Mouse (Mus musculus): ENCODE data around the gene Ybx2. TPM values are rescaled to one million over a fixed set of nuclear protein-coding genes. Genes with fewer than 3 reads are reported as not detected.

Ybx2 gene
- 1.6 TPM for polyA plus RNA-seq (2015; fragmentation: Illumina TruSeq; extraction: RNeasy Lipid Tissue Mini Kit (QIAGEN cat#74804); ENCODE audit: insufficient read depth, low read depth, low replicate concordance)

GRCm38 (mm10) chr11:69935137-69935879 lies at the start of gene Ybx2:
Gene Ybx2 (plus strand): TSS chr11:69935796.

GRCm38 (mm10) chr11:69895291-69895690 lies 40.3 kb upstream of the Ybx2 start, which contains the start of gene Acap1:
Gene Acap1 (minus strand): TSS chr11:69895539.

GRCm38 (mm10) chr11:69900471-69901405 lies 34.9 kb upstream of the Ybx2 start, which contains the start of the genes 2810408A11Rik and Neurl4:
Gene 2810408A11Rik (minus strand): TSS chr11:69900987.
Gene Neurl4 (plus strand): TSS chr11:69901072.

GRCm38 (mm10) chr11:69913554-69914371 lies 21.8 kb upstream of the Ybx2 start, which contains the start of gene Gps2:
Gene Gps2 (plus strand): TSS chr11:69913888.

DNA sequence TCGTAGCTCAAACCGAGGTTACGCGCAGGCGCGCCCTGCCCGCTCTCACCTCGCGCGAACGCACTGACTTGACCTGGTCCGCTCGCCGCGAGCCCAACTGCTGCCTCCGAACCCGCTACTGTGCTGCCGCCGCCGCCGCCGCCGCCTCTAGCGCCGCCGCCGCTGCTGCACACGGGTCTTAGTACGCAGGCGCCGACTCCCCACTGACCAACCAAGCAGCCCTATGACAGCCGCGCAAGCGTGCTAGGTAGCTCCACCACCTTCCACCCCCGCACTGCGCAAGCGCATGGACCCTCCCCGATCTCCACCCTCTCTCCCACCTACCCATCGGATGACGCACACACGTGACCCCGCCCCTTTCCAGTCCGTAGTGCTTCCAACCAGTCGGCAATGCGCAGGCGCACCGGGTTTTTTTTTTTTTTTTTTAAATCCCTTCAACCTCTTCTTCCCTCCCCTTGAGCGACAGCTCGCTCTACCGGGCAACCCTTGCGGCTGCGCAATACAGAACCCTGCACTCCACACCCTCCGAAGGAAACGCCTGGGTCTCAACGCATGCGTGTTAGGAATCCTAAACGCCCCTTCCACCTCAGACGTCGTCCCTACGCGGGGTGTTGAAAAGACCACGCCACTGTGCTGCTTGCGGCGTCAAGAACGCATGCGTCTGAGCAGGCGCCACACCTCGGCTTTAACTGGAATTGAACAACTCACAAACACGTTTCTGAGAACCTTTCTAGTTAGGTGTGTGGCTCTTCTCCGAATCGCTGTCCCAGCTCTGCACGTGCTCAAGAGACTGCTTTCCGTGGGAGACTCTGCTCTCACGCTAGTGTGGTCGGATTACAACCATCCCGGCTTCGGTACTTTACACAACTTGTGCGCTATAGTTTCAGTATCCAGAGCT lies 14.2 kb upstream of the Ybx2 start, which contains the start of gene Eif5a:
TSS of gene Eif5a (minus strand) at position 845 of the 898 bp plus-strand sequence.

GRCm38 (mm10) chr11:69948066-69948762 lies 12.6 kb downstream of the Ybx2 start, which contains the start of gene Slc2a4:
Gene Slc2a4 (minus strand): TSS chr11:69948188.

GRCm38 (mm10) chr11:69964650-69965270 lies 29.2 kb downstream of the Ybx2 start, which contains the start of gene Cldn7:
Gene Cldn7 (plus strand): TSS chr11:69964779.

GRCm38 (mm10) chr11:69981141-69981762 lies 45.7 kb downstream of the Ybx2 start, which contains the start of gene Ctdnep1:
Gene Ctdnep1 (plus strand): TSS chr11:69981156.

GRCm38 (mm10) chr11:69982225-69982624 lies 46.6 kb downstream of the Ybx2 start, which contains the start of gene Elp5:
Gene Elp5 (minus strand): TSS chr11:69982517.

Other genes with a start within 250 kb of the Ybx2 start
- 12.1 TPM for gene Tnfsf12, start 239.9 kb upstream of the Ybx2 start, polyA plus RNA-seq (2015; fragmentation: Illumina TruSeq; extraction: RNeasy Lipid Tissue Mini Kit (QIAGEN cat#74804); ENCODE audit: insufficient read depth, low read depth, low replicate concordance)
- gene Tnfsfm13, start 239.7 kb upstream of the Ybx2 start, polyA plus RNA-seq (2015; fragmentation: Illumina TruSeq; extraction: RNeasy Lipid Tissue Mini Kit (QIAGEN cat#74804); ENCODE audit: insufficient read depth, low read depth, low replicate concordance), result 4.4 TPM
- 11.2 TPM for gene Polr2a, start 177.2 kb upstream of the Ybx2 start, polyA plus RNA-seq (2015; fragmentation: Illumina TruSeq; extraction: RNeasy Lipid Tissue Mini Kit (QIAGEN cat#74804); ENCODE audit: insufficient read depth, low read depth, low replicate concordance)
- gene Slc35g3, start 173.8 kb upstream of the Ybx2 start, polyA plus RNA-seq (2015; fragmentation: Illumina TruSeq; extraction: RNeasy Lipid Tissue Mini Kit (QIAGEN cat#74804); ENCODE audit: insufficient read depth, low read depth, low replicate concordance), result not detected
- gene Zbtb4, start 169.9 kb upstream of the Ybx2 start, polyA plus RNA-seq (2015; fragmentation: Illumina TruSeq; extraction: RNeasy Lipid Tissue Mini Kit (QIAGEN cat#74804); ENCODE audit: insufficient read depth, low read depth, low replicate concordance), result 7.3 TPM
- gene Chrnb1, start 139.9 kb upstream of the Ybx2 start, polyA plus RNA-seq (2015; fragmentation: Illumina TruSeq; extraction: RNeasy Lipid Tissue Mini Kit (QIAGEN cat#74804); ENCODE audit: insufficient read depth, low read depth, low replicate concordance), result 3.0 TPM
- gene Fgf11, start 133.9 kb upstream of the Ybx2 start, polyA plus RNA-seq (2015; fragmentation: Illumina TruSeq; extraction: RNeasy Lipid Tissue Mini Kit (QIAGEN cat#74804); ENCODE audit: insufficient read depth, low read depth, low replicate concordance), result 1.2 TPM
- 1.6 TPM for gene Tmem102, start 130.2 kb upstream of the Ybx2 start, polyA plus RNA-seq (2015; fragmentation: Illumina TruSeq; extraction: RNeasy Lipid Tissue Mini Kit (QIAGEN cat#74804); ENCODE audit: insufficient read depth, low read depth, low replicate concordance)
- gene Gm39566, start 120.5 kb upstream of the Ybx2 start, polyA plus RNA-seq (2015; fragmentation: Illumina TruSeq; extraction: RNeasy Lipid Tissue Mini Kit (QIAGEN cat#74804); ENCODE audit: insufficient read depth, low read depth, low replicate concordance), result not detected
- gene Spem2, start 117.3 kb upstream of the Ybx2 start, polyA plus RNA-seq (2015; fragmentation: Illumina TruSeq; extraction: RNeasy Lipid Tissue Mini Kit (QIAGEN cat#74804); ENCODE audit: insufficient read depth, low read depth, low replicate concordance), result not detected
- gene Spem1, start 113.6 kb upstream of the Ybx2 start, polyA plus RNA-seq (2015; fragmentation: Illumina TruSeq; extraction: RNeasy Lipid Tissue Mini Kit (QIAGEN cat#74804); ENCODE audit: insufficient read depth, low read depth, low replicate concordance), result not detected
- 6.3 TPM for gene Nlgn2, start 98.0 kb upstream of the Ybx2 start, polyA plus RNA-seq (2015; fragmentation: Illumina TruSeq; extraction: RNeasy Lipid Tissue Mini Kit (QIAGEN cat#74804); ENCODE audit: insufficient read depth, low read depth, low replicate concordance)
- 73.9 TPM for gene Tmem256, start 97.3 kb upstream of the Ybx2 start, polyA plus RNA-seq (2015; fragmentation: Illumina TruSeq; extraction: RNeasy Lipid Tissue Mini Kit (QIAGEN cat#74804); ENCODE audit: insufficient read depth, low read depth, low replicate concordance)
- 8.3 TPM for gene Plscr3, start 89.4 kb upstream of the Ybx2 start, polyA plus RNA-seq (2015; fragmentation: Illumina TruSeq; extraction: RNeasy Lipid Tissue Mini Kit (QIAGEN cat#74804); ENCODE audit: insufficient read depth, low read depth, low replicate concordance)
- 6.0 TPM for gene Tnk1, start 77.1 kb upstream of the Ybx2 start, polyA plus RNA-seq (2015; fragmentation: Illumina TruSeq; extraction: RNeasy Lipid Tissue Mini Kit (QIAGEN cat#74804); ENCODE audit: insufficient read depth, low read depth, low replicate concordance)
- not detected for gene Tmem95, start 57.8 kb upstream of the Ybx2 start, polyA plus RNA-seq (2015; fragmentation: Illumina TruSeq; extraction: RNeasy Lipid Tissue Mini Kit (QIAGEN cat#74804); ENCODE audit: insufficient read depth, low read depth, low replicate concordance)
- 1.4 TPM for gene Kctd11, start 54.4 kb upstream of the Ybx2 start, polyA plus RNA-seq (2015; fragmentation: Illumina TruSeq; extraction: RNeasy Lipid Tissue Mini Kit (QIAGEN cat#74804); ENCODE audit: insufficient read depth, low read depth, low replicate concordance)
- gene Acap1, start 40.3 kb upstream of the Ybx2 start, polyA plus RNA-seq (2015; fragmentation: Illumina TruSeq; extraction: RNeasy Lipid Tissue Mini Kit (QIAGEN cat#74804); ENCODE audit: insufficient read depth, low read depth, low replicate concordance), result 0.87 TPM
- gene 2810408A11Rik, start 34.8 kb upstream of the Ybx2 start, polyA plus RNA-seq (2015; fragmentation: Illumina TruSeq; extraction: RNeasy Lipid Tissue Mini Kit (QIAGEN cat#74804); ENCODE audit: insufficient read depth, low read depth, low replicate concordance), result not detected
- gene Neurl4, start 34.7 kb upstream of the Ybx2 start, polyA plus RNA-seq (2015; fragmentation: Illumina TruSeq; extraction: RNeasy Lipid Tissue Mini Kit (QIAGEN cat#74804); ENCODE audit: insufficient read depth, low read depth, low replicate concordance), result 12.3 TPM
- 25.1 TPM for gene Gps2, start 21.9 kb upstream of the Ybx2 start, polyA plus RNA-seq (2015; fragmentation: Illumina TruSeq; extraction: RNeasy Lipid Tissue Mini Kit (QIAGEN cat#74804); ENCODE audit: insufficient read depth, low read depth, low replicate concordance)
- gene Eif5a, start 13.8 kb upstream of the Ybx2 start, polyA plus RNA-seq (2015; fragmentation: Illumina TruSeq; extraction: RNeasy Lipid Tissue Mini Kit (QIAGEN cat#74804); ENCODE audit: insufficient read depth, low read depth, low replicate concordance), result 133 TPM
- 3.1 TPM for gene Slc2a4, start 12.4 kb downstream of the Ybx2 start, polyA plus RNA-seq (2015; fragmentation: Illumina TruSeq; extraction: RNeasy Lipid Tissue Mini Kit (QIAGEN cat#74804); ENCODE audit: insufficient read depth, low read depth, low replicate concordance)
- gene Cldn7, start 29.0 kb downstream of the Ybx2 start, polyA plus RNA-seq (2015; fragmentation: Illumina TruSeq; extraction: RNeasy Lipid Tissue Mini Kit (QIAGEN cat#74804); ENCODE audit: insufficient read depth, low read depth, low replicate concordance), result 21.0 TPM
- 42.3 TPM for gene Ctdnep1, start 45.4 kb downstream of the Ybx2 start, polyA plus RNA-seq (2015; fragmentation: Illumina TruSeq; extraction: RNeasy Lipid Tissue Mini Kit (QIAGEN cat#74804); ENCODE audit: insufficient read depth, low read depth, low replicate concordance)
- 22.5 TPM for gene Elp5, start 46.7 kb downstream of the Ybx2 start, polyA plus RNA-seq (2015; fragmentation: Illumina TruSeq; extraction: RNeasy Lipid Tissue Mini Kit (QIAGEN cat#74804); ENCODE audit: insufficient read depth, low read depth, low replicate concordance)
- 186 TPM for gene Gabarap, start 55.3 kb downstream of the Ybx2 start, polyA plus RNA-seq (2015; fragmentation: Illumina TruSeq; extraction: RNeasy Lipid Tissue Mini Kit (QIAGEN cat#74804); ENCODE audit: insufficient read depth, low read depth, low replicate concordance)
- gene Phf23, start 60.0 kb downstream of the Ybx2 start, polyA plus RNA-seq (2015; fragmentation: Illumina TruSeq; extraction: RNeasy Lipid Tissue Mini Kit (QIAGEN cat#74804); ENCODE audit: insufficient read depth, low read depth, low replicate concordance), result 15.8 TPM
- gene Dvl2, start 64.8 kb downstream of the Ybx2 start, polyA plus RNA-seq (2015; fragmentation: Illumina TruSeq; extraction: RNeasy Lipid Tissue Mini Kit (QIAGEN cat#74804); ENCODE audit: insufficient read depth, low read depth, low replicate concordance), result 6.6 TPM
- gene Acadvl, start 79.6 kb downstream of the Ybx2 start, polyA plus RNA-seq (2015; fragmentation: Illumina TruSeq; extraction: RNeasy Lipid Tissue Mini Kit (QIAGEN cat#74804); ENCODE audit: insufficient read depth, low read depth, low replicate concordance), result 25.2 TPM
- 8.8 TPM for gene Dlg4, start 81.1 kb downstream of the Ybx2 start, polyA plus RNA-seq (2015; fragmentation: Illumina TruSeq; extraction: RNeasy Lipid Tissue Mini Kit (QIAGEN cat#74804); ENCODE audit: insufficient read depth, low read depth, low replicate concordance)
- gene Asgr1, start 118.3 kb downstream of the Ybx2 start, polyA plus RNA-seq (2015; fragmentation: Illumina TruSeq; extraction: RNeasy Lipid Tissue Mini Kit (QIAGEN cat#74804); ENCODE audit: insufficient read depth, low read depth, low replicate concordance), result not detected
- gene Asgr2, start 156.8 kb downstream of the Ybx2 start, polyA plus RNA-seq (2015; fragmentation: Illumina TruSeq; extraction: RNeasy Lipid Tissue Mini Kit (QIAGEN cat#74804); ENCODE audit: insufficient read depth, low read depth, low replicate concordance), result not detected
- gene Mgl2, start 194.5 kb downstream of the Ybx2 start, polyA plus RNA-seq (2015; fragmentation: Illumina TruSeq; extraction: RNeasy Lipid Tissue Mini Kit (QIAGEN cat#74804); ENCODE audit: insufficient read depth, low read depth, low replicate concordance), result 8.1 TPM
- 6.6 TPM for gene Clec10a, start 220.4 kb downstream of the Ybx2 start, polyA plus RNA-seq (2015; fragmentation: Illumina TruSeq; extraction: RNeasy Lipid Tissue Mini Kit (QIAGEN cat#74804); ENCODE audit: insufficient read depth, low read depth, low replicate concordance)